Mouse (Mus musculus) fibroblast of lung, adult 2 months (primary cell): ENCODE measurements at regions not wholly inside any gene's neighbourhood (a gene's known extent, or its start where the extent isn't known, plus 50 kb on each side); places are given as distances from the start of the nearest gene placed in this dataset.

ENCODE experiments used
- DNase-seq: peaks from one replicate; pipeline ENCODE4 v3.0.0-alpha.2; 2011; ENCODE audit warnings: low read depth

GRCm38 (mm10) chr4:64335814-64336213 lies 289.0 kb upstream of the Tnc start:
- DNase-seq: no peak

- DNase-seq: no peak
Measured at GRCm38 (mm10) chr4:64330213-64330612, 283.4 kb upstream of the Tnc start.

GRCm38 (mm10) chr4:64324391-64324790 lies 277.6 kb upstream of the Tnc start:
- peak; percentile 27 for DNase-seq

- DNase-seq: no peak
Measured at GRCm38 (mm10) chr4:64316553-64317347, 269.9 kb upstream of the Tnc start.

- DNase-seq: no peak
Measured at GRCm38 (mm10) chr4:64296941-64297340, 250.1 kb upstream of the Tnc start.

- DNase-seq: peak; percentile 67
Measured at GRCm38 (mm10) chr4:64282471-64282870, 235.7 kb upstream of the Tnc start.

- no peak for DNase-seq
Measured at GRCm38 (mm10) chr4:64276980-64277379, 230.2 kb upstream of the Tnc start.

- DNase-seq: no peak
Measured at GRCm38 (mm10) chr4:64274291-64274960, 227.6 kb upstream of the Tnc start.

- DNase-seq: no peak
Measured at GRCm38 (mm10) chr4:64269846-64270245, 223.0 kb upstream of the Tnc start.

GRCm38 (mm10) chr4:64269117-64269516 lies 222.3 kb upstream of the Tnc start:
- peak; percentile 48 for DNase-seq

- no peak for DNase-seq
Measured at GRCm38 (mm10) chr4:64260473-64260872, 213.7 kb upstream of the Tnc start.

- no peak for DNase-seq
Measured at GRCm38 (mm10) chr4:64260188-64260444, 213.3 kb upstream of the Tnc start.

- DNase-seq: no peak
Measured at GRCm38 (mm10) chr4:64259348-64260187, 212.8 kb upstream of the Tnc start.

- no peak for DNase-seq
Measured at GRCm38 (mm10) chr4:64255253-64255652, 208.4 kb upstream of the Tnc start.

- no peak for DNase-seq
Measured at GRCm38 (mm10) chr4:64250691-64251090, 203.9 kb upstream of the Tnc start.

GRCm38 (mm10) chr4:64238196-64238740 lies 191.5 kb upstream of the Tnc start:
- no peak for DNase-seq

GRCm38 (mm10) chr4:64235534-64235933 lies 188.7 kb upstream of the Tnc start:
- no peak for DNase-seq

- DNase-seq: no peak
Measured at GRCm38 (mm10) chr4:64232159-64232558, 185.3 kb upstream of the Tnc start.

- DNase-seq: no peak
Measured at GRCm38 (mm10) chr4:64228341-64228740, 181.5 kb upstream of the Tnc start.

- no peak for DNase-seq
Measured at GRCm38 (mm10) chr4:64226635-64227034, 179.8 kb upstream of the Tnc start.

- DNase-seq: no peak
Measured at GRCm38 (mm10) chr4:64224918-64225317, 178.1 kb upstream of the Tnc start.

- no peak for DNase-seq
Measured at GRCm38 (mm10) chr4:64219802-64220201, 173.0 kb upstream of the Tnc start.
